Mouse (Mus musculus) CH12.LX (cell line): Measurements from ENCODE around the gene Tmem174. TPM values are rescaled to one million over a fixed set of nuclear protein-coding genes. Genes with fewer than 3 reads are reported as not detected.

ENCODE experiments used
- DNase-seq: peaks from one replicate; pipeline ENCODE4 v3.0.0-alpha.2; 2013; ENCODE audit errors: extremely low read depth
- H3K27ac ChIP-seq: 2 replicates; pipeline ENCODE4 v1.5.1; 2012; ENCODE audit warnings: low read depth, mild to moderate bottlenecking, control low read depth, moderate library complexity; ENCODE audit not compliant: insufficient read depth
- H3K27me3 ChIP-seq: replicated peaks from 2 replicates; pipeline ENCODE3; 2012; ENCODE audit warnings: inconsistent platforms
- H3K36me3 ChIP-seq, 2 experiments: replicated peaks in 1 of 2; 2 replicates each; pipeline versions ENCODE3 to v1.6.1; 2012; ENCODE audit warnings: inconsistent platforms in 1 of 2, low read length in 1 of 2, mild to moderate bottlenecking in 1 of 2, mixed read lengths in 1 of 2, moderate library complexity in 1 of 2; ENCODE audit not compliant: control insufficient read depth in 1 of 2, insufficient read depth in 1 of 2
- H3K4me1 ChIP-seq, 2 experiments: 2 replicates each; pipeline ENCODE4 v1.6.1; 2012; ENCODE audit warnings: inconsistent platforms in 1 of 2, moderate library complexity in 1 of 2; ENCODE audit not compliant: insufficient read depth in 2 of 2, control insufficient read depth in 1 of 2
- H3K4me2 ChIP-seq: 2 replicates; pipeline ENCODE4 v1.6.1; 2012; ENCODE audit warnings: low read depth, mild to moderate bottlenecking, control low read depth; ENCODE audit not compliant: poor library complexity, insufficient read depth, severe bottlenecking
- H3K4me3 ChIP-seq, 3 experiments: fragments of 150-350 bp in 1 of 3; sonication (generic) in 1 of 3; replicated peaks in 1 of 3; 2 replicates each; pipeline versions ENCODE3 to v1.5.1; 2011 to 2012; ENCODE audit warnings: low read depth in 2 of 3, low read length in 2 of 3, mild to moderate bottlenecking in 2 of 3, moderate library complexity in 2 of 3, control low read depth in 1 of 3, improper control_type of control experiment in 1 of 3, inconsistent platforms in 1 of 3, mixed read lengths in 1 of 3; ENCODE audit not compliant: poor library complexity in 1 of 3
- H3K79me2 ChIP-seq: replicated peaks from 2 replicates; pipeline ENCODE4 v1.6.1; 2012; ENCODE audit warnings: mild to moderate bottlenecking, moderate library complexity; ENCODE audit not compliant: control insufficient read depth, poor library complexity, insufficient read depth, severe bottlenecking; ENCODE audit errors: extremely low read depth
- H3K9ac ChIP-seq: 2 replicates; pipeline ENCODE4 v1.6.1; 2012; ENCODE audit warnings: low read depth, mild to moderate bottlenecking, control low read depth, moderate library complexity; ENCODE audit not compliant: insufficient read depth
- H3K9me3 ChIP-seq: replicated peaks from 2 replicates; pipeline ENCODE3; 2012; ENCODE audit warnings: low read length, inconsistent platforms, mixed read lengths
- BHLHE40 ChIP-seq: IDR thresholded peaks from 2 replicates; pipeline ENCODE4 v1.6.1; 2011; ENCODE audit warnings: mild to moderate bottlenecking, low read depth, low read length, improper control_type of control experiment
- ELF1 ChIP-seq: IDR thresholded peaks from 2 replicates; pipeline ENCODE4 v1.6.1; 2014; ENCODE audit warnings: low read depth, mild to moderate bottlenecking, inconsistent platforms, low read length, improper control_type of control experiment
- GABPA ChIP-seq: IDR thresholded peaks from 2 replicates; pipeline ENCODE4 v1.6.1; 2012; ENCODE audit warnings: low read depth, low read length, improper control_type of control experiment, inconsistent platforms; ENCODE audit not compliant: insufficient replicate concordance
- HCFC1 ChIP-seq: IDR thresholded peaks from 2 replicates; pipeline ENCODE4 v1.6.1; 2012; ENCODE audit warnings: low read depth, mild to moderate bottlenecking, inconsistent platforms, low read length, improper control_type of control experiment
- IRF4 ChIP-seq: IDR thresholded peaks from 2 replicates; pipeline ENCODE4 v1.6.1; 2014; ENCODE audit warnings: low read depth, mild to moderate bottlenecking, inconsistent platforms, low read length, improper control_type of control experiment
- KAT2A ChIP-seq: IDR thresholded peaks from 2 replicates; pipeline ENCODE4 v1.6.1; 2012; ENCODE audit warnings: low read length, improper control_type of control experiment, inconsistent platforms; ENCODE audit not compliant: insufficient replicate concordance
- MAX ChIP-seq: IDR thresholded peaks from 2 replicates; pipeline ENCODE4 v1.6.1; 2011; ENCODE audit warnings: low read length, improper control_type of control experiment
- MXI1 ChIP-seq: IDR thresholded peaks from 2 replicates; pipeline ENCODE4 v1.6.1; 2011; ENCODE audit warnings: mild to moderate bottlenecking, low read depth, low read length, improper control_type of control experiment
- MYC ChIP-seq: IDR thresholded peaks from 2 replicates; pipeline ENCODE4 v1.6.1; 2011; ENCODE audit warnings: low read depth, mild to moderate bottlenecking, improper control_type of control experiment, low read length
- PAX5 ChIP-seq: IDR thresholded peaks from 2 replicates; pipeline ENCODE4 v1.6.1; 2012; ENCODE audit warnings: low read length, inconsistent platforms, mixed read lengths
- POLR2A ChIP-seq: IDR thresholded peaks from 2 replicates; pipeline ENCODE4 v1.6.1; 2011; ENCODE audit warnings: low read depth, mild to moderate bottlenecking, improper control_type of control experiment, low read length
- POLR2AphosphoS2 ChIP-seq: IDR thresholded peaks from 2 replicates; pipeline ENCODE4 v1.6.1; 2011; ENCODE audit warnings: low read depth, low read length, improper control_type of control experiment
- RCOR1 ChIP-seq: conservative IDR thresholded peaks from 2 replicates; pipeline ENCODE4 v1.6.1; 2012; ENCODE audit warnings: low read depth, mild to moderate bottlenecking, inconsistent platforms, low read length, improper control_type of control experiment
- SMC3 ChIP-seq: IDR thresholded peaks from 2 replicates; pipeline ENCODE4 v1.6.1; 2011; ENCODE audit warnings: low read depth, low read length, improper control_type of control experiment
- UBTF ChIP-seq: IDR thresholded peaks from 2 replicates; pipeline ENCODE4 v1.6.1; 2012; ENCODE audit warnings: low read depth, mild to moderate bottlenecking, inconsistent platforms, low read length, improper control_type of control experiment, moderate library complexity
- USF1 ChIP-seq: IDR thresholded peaks from 2 replicates; pipeline ENCODE4 v1.6.1; 2014; ENCODE audit warnings: low read depth, mild to moderate bottlenecking, inconsistent platforms, low read length, improper control_type of control experiment
- USF2 ChIP-seq: conservative IDR thresholded peaks from 2 replicates; pipeline ENCODE4 v1.6.1; 2011; ENCODE audit warnings: low read depth, low read length, improper control_type of control experiment
- ZC3H11A ChIP-seq: IDR thresholded peaks from 2 replicates; pipeline ENCODE4 v1.6.1; 2012; ENCODE audit warnings: low read depth, mild to moderate bottlenecking, inconsistent platforms, low read length, improper control_type of control experiment
- ZNF384 ChIP-seq: IDR thresholded peaks from 2 replicates; pipeline ENCODE4 v1.6.1; 2012; ENCODE audit warnings: low read depth, low read length, improper control_type of control experiment, inconsistent platforms
- dilution Hi-C: fragments of 300-500 bp; cut with MboI; formaldehyde crosslinking; loops from 2 replicates; pipeline ENCODE4 v1.14.3; 2020; ENCODE audit warnings: low sequenced_read_pairs; ENCODE audit not compliant: extremely low pct_unique_long_range_greater_than_20kb, extremely low pct_ligation_motif_present
- in situ Hi-C: fragments of 300-500 bp; cut with MboI; formaldehyde crosslinking; loops from 3 replicates; pipeline ENCODE4 v1.14.3; 2019; ENCODE audit warnings: low sequenced_read_pairs, low pct_ligation_motif_present, low pct_unique_long_range_greater_than_20kb, mixed read lengths
- polyA plus RNA-seq: library from polyadenylated mRNA; unstranded; fragments of >175 nt; gene quantifications from 2 replicates; pipeline ENCODE4 v1.2.1, GENCODE M21; 2012; ENCODE audit warnings: low read depth; ENCODE audit not compliant: insufficient read length
- total RNA-seq, 2 experiments: library from RNA; depleted of rRNA; stranded (reverse); fragments of 300-350 nt in 1 of 2; fragments of >200 nt in 1 of 2; gene quantifications; 2 replicates each; pipeline ENCODE4 v1.2.3; 2012 to 2014

The Tmem174 gene
- total and polyA plus RNA-seq, 3 experiments = not detected

DNA sequence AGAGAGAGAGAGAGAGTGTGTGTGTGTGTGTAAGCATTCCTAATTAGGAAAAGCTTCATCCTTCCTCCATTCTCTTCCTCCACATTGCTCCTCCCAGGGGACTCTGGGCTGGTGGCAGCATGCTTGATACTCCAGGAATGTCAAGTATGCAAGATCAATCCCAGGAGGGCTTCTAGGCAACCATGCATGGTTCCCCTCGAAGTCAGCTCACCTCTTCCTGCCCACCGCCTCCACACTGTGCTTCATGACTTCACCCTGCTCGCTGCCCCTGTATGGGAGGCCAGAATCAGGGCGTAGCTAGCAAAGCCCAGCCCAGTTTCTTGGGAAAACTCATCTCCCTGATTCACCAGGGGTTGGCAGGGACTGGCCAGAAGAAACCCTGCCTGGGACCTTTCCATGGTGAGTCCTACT is 42.4 kb upstream of the Tmem174 start:
- dilution Hi-C loops (no loop called here), in situ Hi-C loops (no loop called here)
- Histone ChIP-seq H3K79me2 (no peaks in the 10 kb centered on the region), H3K4me1 (peaks cover 8 to 52% of the 10 kb centered on the region in 2 experiments; a peak in 3 of 4 replicates), H3K27ac (no peak overlapping the region), H3K36me3 (no peaks in the 10 kb centered on the region), H3K4me2 (no peak overlapping the region), H3K9me3 (no peaks in the 10 kb centered on the region), H3K9ac (no peak overlapping the region), H3K4me3 (no peak overlapping the region), H3K27me3 (no peaks in the 10 kb centered on the region)
- TF ChIP-seq GABPA (no peak), HCFC1 (no peak), UBTF (no peak), PAX5 (no peak), IRF4 (no peak), SMC3 (no peak), MXI1 (no peak), USF2 (no peak), USF1 (no peak), POLR2AphosphoS2 (no peak), ELF1 (no peak), POLR2A (no peak), MYC (no peak), ZC3H11A (no peak), KAT2A (no peak), RCOR1 (no peak)
- peak; percentile 24 for DNase-seq

GRCm38 (mm10) chr13:98679230-98679629 is 42.0 kb upstream of the Tmem174 start:
- Histone ChIP-seq H3K4me3 (no peak overlapping the region), H3K27ac (no peak overlapping the region), H3K36me3 (no peaks in the 10 kb centered on the region), H3K4me2 (no peak overlapping the region), H3K9me3 (no peaks in the 10 kb centered on the region), H3K27me3 (no peaks in the 10 kb centered on the region), H3K4me1 (peaks cover 8 to 48% of the 10 kb centered on the region in 2 experiments; a peak in 3 of 4 replicates), H3K9ac (no peak overlapping the region), H3K79me2 (no peaks in the 10 kb centered on the region)
- in situ Hi-C loops = no loop called here
- dilution Hi-C loops = no loop called here
- DNase-seq = no peak
- TF ChIP-seq MAX (no peak), BHLHE40 (no peak), HCFC1 (no peak), UBTF (no peak), USF1 (no peak), SMC3 (no peak), ZNF384 (no peak), RCOR1 (no peak)
